Mouse (Mus musculus): ENCODE results near the gene Zfhx3.

- TF ChIP-seq CTCF (IDR thresholded peaks at IDR 0.05; ENCODE audit: low read depth, low read length) (no peak), POLR2A (IDR thresholded peaks at IDR 0.05; ENCODE audit: extremely low read depth, insufficient read depth, low read length) (no peak)
Observed at GRCm38 (mm10) chr8:108582251-108582650, 639.8 kb downstream of the Zfhx3 start.
